Mouse (Mus musculus): ENCODE data around the gene Atad2b. TPM values are rescaled to one million over a fixed set of nuclear protein-coding genes. Genes with fewer than 3 reads are reported as not detected.

Atad2b gene
- polyA plus RNA-seq, 2 experiments from 2014 or later = 11.9 to 13.0 TPM

GRCm38 (mm10) chr12:5087787-5088519 is 170.8 kb downstream of the Atad2b start:
- no peak for ATAC-seq

GRCm38 (mm10) chr12:5088639-5089038 is 171.5 kb downstream of the Atad2b start:
- ATAC-seq = no peak

Other genes with a start within 250 kb of the Atad2b start
- gene Fam228a, start 178.9 kb upstream of the Atad2b start, polyA plus RNA-seq (2017; shearing (Covaris generic)) = under 1 TPM; 0.47 to 0.80 TPM
- gene Pfn4, start 148.3 kb upstream of the Atad2b start, polyA plus RNA-seq (2017; shearing (Covaris generic)) = 1 to 10 TPM in 1 of 2 experiments, under 1 TPM in 1; 0.62 to 2.0 TPM
- gene Fam228b, start 148.1 kb upstream of the Atad2b start, polyA plus RNA-seq (2017; shearing (Covaris generic)) = 1 to 10 TPM in 1 of 2 experiments, not detected in 1; 1.3 TPM
- gene Sf3b6, start 99.8 kb upstream of the Atad2b start, polyA plus RNA-seq (2017; shearing (Covaris generic)) = 100 to 1,000 TPM; 182 to 365 TPM
- not detected for gene Fkbp1b, start 75.8 kb upstream of the Atad2b start, polyA plus RNA-seq (2017; shearing (Covaris generic))
- gene Wdcp, start 74.0 kb upstream of the Atad2b start, polyA plus RNA-seq (2017; shearing (Covaris generic)) = 10 to 100 TPM; 11.0 to 13.9 TPM
- under 1 TPM; 0.58 to 0.90 TPM for gene Mfsd2b, start 43.0 kb upstream of the Atad2b start, polyA plus RNA-seq (2017; shearing (Covaris generic))
- 10 to 100 TPM in 1 of 2 experiments, 1 to 10 TPM in 1; 8.5 to 12.3 TPM for gene Ubxn2a, start 9.6 kb upstream of the Atad2b start, polyA plus RNA-seq (2017; shearing (Covaris generic))